Mouse (Mus musculus) urinary bladder, adult 2 months (tissue): ENCODE data around the gene Nrxn3. TPM values are rescaled to one million over a fixed set of nuclear protein-coding genes. Genes with fewer than 3 reads are reported as not detected.

Source experiments
- DNase-seq: peaks from one replicate; pipeline ENCODE4 v3.0.0; 2022; ENCODE audit warnings: low spot score
- polyA plus RNA-seq: library from polyadenylated mRNA; depleted of rRNA; stranded (reverse); fragments of >200 nt; gene quantifications from 2 replicates; pipeline ENCODE4 v1.2.3, GENCODE M21; 2012

Gene Nrxn3
- polyA plus RNA-seq, 1 experiment = 0.28 TPM

GRCm38 (mm10) chr12:89516046-89516445 lies 793.4 kb downstream of the Nrxn3 start:
- DNase-seq = no peak

- no peak for DNase-seq
Observed at GRCm38 (mm10) chr12:89530679-89531350, 808.1 kb downstream of the Nrxn3 start.

- no peak for DNase-seq
Observed at GRCm38 (mm10) chr12:89551291-89551690, 828.6 kb downstream of the Nrxn3 start.

GRCm38 (mm10) chr12:89553223-89553880 lies 830.7 kb downstream of the Nrxn3 start:
- DNase-seq = no peak

- no peak for DNase-seq
Observed at GRCm38 (mm10) chr12:89554171-89554570, 831.5 kb downstream of the Nrxn3 start.

- DNase-seq = no peak
Observed at GRCm38 (mm10) chr12:89554740-89555430, 832.2 kb downstream of the Nrxn3 start.

GRCm38 (mm10) chr12:89558921-89559320 lies 836.2 kb downstream of the Nrxn3 start:
- DNase-seq = no peak

GRCm38 (mm10) chr12:89561989-89562565 lies 839.4 kb downstream of the Nrxn3 start:
- DNase-seq = no peak

GRCm38 (mm10) chr12:89568723-89569377 lies 846.2 kb downstream of the Nrxn3 start:
- no peak for DNase-seq

GRCm38 (mm10) chr12:89592459-89592858 lies 869.8 kb downstream of the Nrxn3 start:
- DNase-seq = no peak

- DNase-seq = no peak
Observed at GRCm38 (mm10) chr12:89613670-89614069, 891.0 kb downstream of the Nrxn3 start.

- DNase-seq = no peak
Observed at GRCm38 (mm10) chr12:89625746-89626145, 903.1 kb downstream of the Nrxn3 start.

- no peak for DNase-seq
Observed at GRCm38 (mm10) chr12:89640046-89640445, 917.4 kb downstream of the Nrxn3 start.

GRCm38 (mm10) chr12:89641460-89641859 lies 918.8 kb downstream of the Nrxn3 start:
- DNase-seq = no peak

GRCm38 (mm10) chr12:89653211-89653610 lies 930.5 kb downstream of the Nrxn3 start:
- no peak for DNase-seq

- DNase-seq = no peak
Observed at GRCm38 (mm10) chr12:89661219-89661618, 938.5 kb downstream of the Nrxn3 start.

- DNase-seq = no peak
Observed at GRCm38 (mm10) chr12:89668856-89669255, 946.2 kb downstream of the Nrxn3 start.

- no peak for DNase-seq
Observed at GRCm38 (mm10) chr12:89672819-89673218, 950.1 kb downstream of the Nrxn3 start.

GRCm38 (mm10) chr12:89685633-89686032 lies 963.0 kb downstream of the Nrxn3 start:
- no peak for DNase-seq

GRCm38 (mm10) chr12:89689086-89689485 lies 966.4 kb downstream of the Nrxn3 start:
- no peak for DNase-seq

- DNase-seq = no peak
Observed at GRCm38 (mm10) chr12:89699469-89699868, 976.8 kb downstream of the Nrxn3 start.

GRCm38 (mm10) chr12:89700937-89701458 lies 978.3 kb downstream of the Nrxn3 start:
- no peak for DNase-seq
